Mouse (Mus musculus) frontal cortex, postnatal 14 days (tissue): ENCODE measurements at regions not wholly inside any gene's neighbourhood (a gene's known extent, or its start where the extent isn't known, plus 50 kb on each side); places are given as distances from the start of the nearest gene placed in this dataset.

Experiments used
- DNase-seq, 2 experiments: peaks; one replicate each; pipeline ENCODE4 v3.0.0; 2022; ENCODE audit warnings: low spot score in 2 of 2

DNA sequence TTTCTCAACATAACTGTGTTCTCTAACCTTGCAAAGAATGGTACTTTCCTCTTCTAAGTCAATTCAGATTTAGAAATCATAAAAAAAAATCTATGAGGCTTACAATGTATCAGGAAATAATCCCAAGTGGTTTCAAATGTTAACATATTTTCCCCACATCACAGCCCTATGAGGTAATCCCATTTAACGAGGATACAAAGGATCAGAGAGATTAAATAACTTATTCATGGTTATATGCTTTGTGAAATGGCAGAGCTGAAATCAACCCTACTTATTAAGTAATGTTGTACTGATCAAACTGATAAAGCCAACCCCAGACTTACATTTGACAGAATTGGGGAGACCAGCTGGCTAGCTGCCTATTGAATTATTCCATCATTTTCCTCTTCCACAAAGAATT is 614.4 kb downstream of the Ntrk3 start:
- DNase-seq = no peak

GRCm38 (mm10) chr7:78121151-78121486 is 616.7 kb downstream of the Ntrk3 start:
- DNase-seq = no peak

DNA sequence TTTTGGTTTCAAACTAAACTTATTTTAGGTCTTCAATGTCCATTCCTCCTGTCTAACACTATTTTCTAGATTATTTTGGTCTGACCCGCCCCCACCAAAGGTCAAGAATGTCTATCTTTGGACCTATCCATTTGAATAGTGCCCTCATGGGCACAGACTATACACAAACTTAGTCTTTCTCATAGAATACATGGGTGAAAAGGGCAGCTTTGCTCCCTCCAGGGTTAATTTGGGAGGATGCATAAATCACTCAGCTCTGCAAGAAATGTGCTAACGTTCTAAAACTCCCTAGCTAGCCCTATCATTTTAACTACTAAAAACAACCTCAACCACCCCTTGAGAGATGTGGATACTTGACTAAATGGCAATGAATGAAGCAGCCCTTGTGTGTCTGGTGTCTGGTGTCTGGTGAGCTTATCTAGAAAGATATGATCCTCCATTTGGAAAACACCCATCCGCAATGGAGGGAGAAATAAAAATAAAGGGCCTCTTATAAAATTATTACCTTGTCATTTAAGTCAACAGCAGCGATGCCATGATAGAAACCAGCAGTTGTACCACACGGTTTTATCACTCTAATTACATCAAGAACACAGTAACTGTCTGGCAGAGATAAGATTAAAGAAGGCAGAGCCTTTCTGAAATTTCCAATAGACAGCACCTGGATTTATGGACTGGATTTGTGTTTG is 617.2 kb downstream of the Ntrk3 start:
- DNase-seq = no peak

DNA sequence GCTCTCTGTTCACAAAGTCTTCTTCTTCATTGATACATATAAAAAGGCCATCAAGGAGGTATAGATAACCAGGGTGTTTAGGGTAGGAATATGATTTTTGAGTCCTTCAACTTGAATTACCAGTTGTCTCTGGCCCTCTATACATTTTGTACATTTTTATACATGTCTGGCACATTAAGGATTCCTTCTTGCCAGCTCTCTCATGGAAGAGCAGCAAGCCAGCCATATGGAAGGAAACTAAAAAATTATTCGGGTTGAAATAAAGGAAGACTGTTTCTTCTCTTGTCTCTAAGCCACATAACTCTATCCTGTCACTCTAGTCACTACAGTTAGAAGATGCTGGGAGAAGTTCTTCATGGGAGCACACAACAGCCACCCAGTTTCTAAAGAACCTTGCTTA is 618.0 kb downstream of the Ntrk3 start:
- DNase-seq = no peak

- DNase-seq = no peak
Measured at GRCm38 (mm10) chr7:78111291-78111690, 626.5 kb downstream of the Ntrk3 start.

DNA sequence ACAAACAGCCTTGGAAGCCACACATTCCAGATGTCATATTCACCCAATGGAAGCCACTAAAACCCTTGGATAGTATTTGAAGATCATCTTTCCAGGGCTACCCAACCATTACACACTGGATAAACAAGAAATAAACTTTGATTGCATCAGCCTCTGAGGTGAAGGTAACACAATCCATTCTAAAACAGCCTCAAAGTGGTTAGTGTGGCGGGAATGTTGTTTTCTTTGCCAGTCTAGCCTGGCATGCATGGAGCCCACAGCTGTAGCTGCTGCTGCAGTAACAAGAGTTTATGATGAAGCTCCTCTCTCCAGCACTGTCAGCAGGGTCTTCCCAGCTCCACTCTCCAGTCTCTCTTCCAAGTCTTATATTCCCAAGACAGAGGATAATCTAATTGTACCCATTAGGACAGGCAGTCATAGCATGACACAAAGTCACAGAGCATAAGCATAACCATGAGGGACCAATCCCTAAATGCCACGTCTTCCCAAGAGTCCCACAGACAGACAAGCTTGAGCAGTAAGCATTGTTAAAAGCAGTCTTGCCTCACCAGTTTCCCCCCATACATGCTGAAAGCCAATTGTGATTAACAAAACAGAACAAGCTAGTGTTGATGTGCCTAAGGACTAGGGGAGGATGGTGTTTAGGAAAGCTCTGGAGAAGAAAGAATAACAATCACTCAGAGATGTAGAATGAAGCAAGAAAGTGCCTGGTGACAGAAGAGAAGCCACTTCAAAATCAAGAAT is 634.1 kb downstream of the Ntrk3 start:
- no peak for DNase-seq

- no peak for DNase-seq
Measured at GRCm38 (mm10) chr7:78102396-78102795, 635.4 kb downstream of the Ntrk3 start.

DNA sequence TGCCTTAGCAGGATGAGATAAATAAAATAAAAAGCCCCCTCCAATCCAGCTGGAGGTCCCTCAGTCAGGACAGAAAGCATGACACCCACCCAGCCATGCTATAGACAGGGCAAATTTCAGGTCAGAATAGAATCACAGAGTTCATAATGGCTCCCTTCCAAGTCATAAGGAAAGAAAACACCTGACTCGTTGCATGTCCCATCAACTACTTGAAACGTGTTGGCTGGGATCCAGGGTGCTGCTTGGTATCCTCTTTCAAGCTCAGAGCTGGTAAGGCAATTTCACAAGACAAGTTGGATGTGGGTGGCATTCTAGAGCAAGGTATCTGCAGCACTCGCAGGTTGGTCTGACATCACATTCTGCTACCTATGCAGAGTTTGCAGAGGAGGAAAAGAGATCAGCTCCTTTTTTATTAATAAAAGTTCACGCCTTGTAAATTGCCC is 651.2 kb downstream of the Ntrk3 start:
- DNase-seq = peak in 1 of 2 experiments; percentile 11

DNA sequence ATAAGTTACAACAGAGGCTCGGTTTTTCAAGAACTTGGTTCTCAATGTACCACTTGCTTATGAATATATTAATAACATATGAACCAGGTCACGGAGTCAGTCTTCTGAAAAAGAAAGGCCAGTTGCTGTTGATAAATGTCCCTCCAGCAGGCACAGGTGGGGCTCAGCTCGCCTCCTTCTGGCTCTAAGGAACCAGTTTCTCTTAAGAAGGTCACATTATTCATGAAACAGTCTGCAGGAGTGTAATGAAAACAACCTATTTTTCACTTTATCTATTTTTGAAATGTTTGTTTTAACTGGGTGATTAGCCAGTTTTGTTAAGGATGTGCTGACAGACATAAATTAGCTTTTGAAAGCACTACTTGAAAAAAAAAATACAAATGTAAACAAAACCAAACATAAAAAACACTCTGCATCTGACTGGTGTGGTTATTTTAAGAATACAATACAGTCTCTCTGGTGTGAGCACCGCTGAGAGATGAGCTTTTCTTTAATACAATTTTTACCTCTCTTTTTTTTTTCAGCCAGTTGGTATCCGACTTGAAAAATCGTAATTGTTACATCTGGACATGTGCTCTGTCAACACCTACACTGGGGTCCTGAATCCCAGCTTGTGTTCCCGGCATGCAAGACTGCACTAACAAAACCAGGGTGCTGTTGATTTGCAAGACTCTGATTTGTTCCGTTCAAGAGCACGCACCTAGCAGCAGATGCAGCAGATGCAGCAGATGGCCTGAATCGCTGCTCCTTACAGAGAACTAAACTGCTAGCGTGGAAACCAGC is 651.8 kb downstream of the Ntrk3 start:
- no peak for DNase-seq

DNA sequence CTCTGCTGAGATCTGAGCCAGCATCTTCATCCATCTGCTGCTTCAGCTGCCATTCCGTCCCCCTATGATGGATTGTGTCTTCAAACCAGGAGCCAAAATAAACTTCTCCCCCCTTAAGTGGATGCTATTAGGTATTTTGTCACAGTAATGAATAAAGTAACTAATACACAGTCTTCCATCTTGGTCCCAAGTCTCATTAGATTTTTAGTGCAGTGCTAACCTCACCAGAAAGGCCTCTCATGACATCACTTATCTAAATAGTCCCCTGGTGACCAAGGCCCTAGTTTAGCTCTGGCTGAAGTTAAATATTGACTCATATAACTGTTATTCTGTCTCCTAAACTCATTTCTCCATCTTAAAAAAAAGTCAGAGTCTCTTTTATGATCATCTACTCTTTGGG is 658.1 kb downstream of the Ntrk3 start:
- no peak for DNase-seq

- DNase-seq = no peak
Measured at GRCm38 (mm10) chr7:78071131-78071530, 666.7 kb downstream of the Ntrk3 start.

DNA sequence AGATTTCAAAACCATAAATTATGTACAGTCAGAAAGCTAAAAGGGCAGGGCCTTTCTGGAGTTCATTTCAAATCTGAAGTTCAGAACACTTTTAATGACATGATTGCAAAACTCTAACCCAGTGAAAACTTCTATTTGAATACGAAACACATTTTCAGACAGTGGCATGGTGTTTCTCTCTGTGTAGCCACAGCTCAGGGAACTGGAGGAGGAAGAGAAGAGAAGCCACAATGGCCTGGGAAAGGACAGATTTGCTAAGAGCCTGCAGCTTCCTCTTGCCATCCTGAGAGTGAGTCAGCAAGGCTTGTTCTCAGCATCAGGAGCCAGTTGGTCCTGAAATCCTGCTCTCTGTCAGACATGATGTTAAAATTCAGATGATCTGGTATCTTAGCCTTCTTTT is 676.2 kb downstream of the Ntrk3 start:
- no peak for DNase-seq

DNA sequence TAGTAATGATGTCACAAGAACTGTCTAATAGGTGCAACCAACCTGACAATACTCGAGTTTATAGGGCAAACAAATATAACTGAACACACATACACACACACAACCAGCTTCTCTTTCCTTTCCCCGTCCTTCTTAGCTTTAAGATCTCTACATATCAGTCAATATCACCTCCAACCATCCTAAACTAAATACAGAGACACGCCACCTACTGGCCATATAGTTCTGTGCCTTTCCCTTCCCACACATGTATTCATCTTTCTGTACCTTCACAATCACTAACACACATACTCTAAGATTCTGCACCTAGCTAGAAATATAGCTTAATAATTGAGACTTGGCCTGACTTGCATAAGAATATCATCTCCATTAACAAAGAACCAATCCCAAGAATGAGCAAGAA is 688.2 kb downstream of the Ntrk3 start:
- no peak for DNase-seq

DNA sequence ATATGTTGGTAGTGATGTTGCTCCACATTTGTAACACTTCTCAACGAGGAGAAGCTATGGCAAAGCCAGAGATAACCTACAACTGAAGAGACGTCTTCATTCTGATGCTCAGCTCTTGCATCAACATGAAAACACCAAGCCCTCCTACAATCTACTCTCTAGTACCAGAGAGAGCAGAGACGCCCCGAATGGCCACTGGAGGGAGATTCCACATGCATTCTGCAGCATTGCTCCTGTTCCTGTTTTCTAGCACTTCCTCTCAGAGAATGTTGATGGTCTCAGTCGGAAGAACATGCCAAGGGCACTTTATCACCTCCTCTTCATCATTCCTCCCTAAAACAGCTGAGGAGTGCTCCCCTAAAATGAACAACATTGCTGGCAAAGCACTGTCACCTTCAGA is 692.4 kb downstream of the Ntrk3 start:
- peak in 1 of 2 experiments; percentile 8 for DNase-seq

- no peak for DNase-seq
Measured at GRCm38 (mm10) chr7:78031032-78031431, 706.8 kb downstream of the Ntrk3 start.

DNA sequence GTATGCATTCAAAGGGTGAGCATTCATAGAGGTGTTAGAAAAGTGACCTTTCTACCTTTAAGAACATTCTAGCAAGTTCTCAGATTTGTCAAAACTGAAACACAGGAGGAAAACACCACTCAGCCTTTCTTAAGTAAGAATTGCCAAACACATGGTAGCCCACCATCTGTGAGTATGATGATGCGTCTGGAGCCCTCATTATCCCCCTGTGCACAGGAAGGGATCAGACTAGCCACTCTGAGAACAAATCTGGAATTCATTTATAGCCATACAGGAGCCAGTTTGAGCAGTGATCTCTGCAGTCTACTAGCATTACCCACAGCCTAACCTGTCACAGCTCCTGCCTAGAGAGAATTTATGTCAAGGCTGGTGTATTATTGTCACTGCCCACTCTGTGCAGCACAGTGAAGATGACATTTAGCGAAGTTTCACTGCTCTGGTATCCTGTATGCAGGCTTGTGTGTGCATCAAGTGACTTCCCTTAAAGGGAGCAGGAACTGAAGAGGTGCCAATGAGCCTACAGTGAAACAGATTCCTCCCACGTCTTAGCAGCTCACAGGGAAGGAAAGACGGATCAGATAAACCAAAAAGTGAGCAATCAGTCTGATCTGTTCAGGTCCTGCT is 710.7 kb downstream of the Ntrk3 start:
- peak in 1 of 2 experiments; percentile 26 for DNase-seq

DNA sequence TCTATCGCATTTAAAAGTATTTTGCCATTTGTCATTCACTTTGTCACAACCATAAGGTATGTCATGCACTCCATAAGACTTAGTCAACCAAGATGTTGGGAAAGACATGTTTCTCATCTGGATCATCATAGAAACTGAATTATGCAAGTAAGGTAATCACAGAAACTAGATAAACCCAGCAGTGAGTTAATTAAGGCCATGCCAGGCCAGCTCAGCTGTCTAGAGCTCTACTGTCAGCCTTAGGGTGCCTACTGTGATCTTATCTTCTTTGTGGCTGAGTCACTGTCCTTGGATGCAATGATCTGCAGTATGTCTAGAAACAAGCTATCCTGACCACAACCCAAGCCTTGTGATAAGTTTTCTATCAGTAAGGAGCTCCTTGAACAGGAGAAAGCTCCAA is 714.2 kb downstream of the Ntrk3 start:
- DNase-seq = no peak

DNA sequence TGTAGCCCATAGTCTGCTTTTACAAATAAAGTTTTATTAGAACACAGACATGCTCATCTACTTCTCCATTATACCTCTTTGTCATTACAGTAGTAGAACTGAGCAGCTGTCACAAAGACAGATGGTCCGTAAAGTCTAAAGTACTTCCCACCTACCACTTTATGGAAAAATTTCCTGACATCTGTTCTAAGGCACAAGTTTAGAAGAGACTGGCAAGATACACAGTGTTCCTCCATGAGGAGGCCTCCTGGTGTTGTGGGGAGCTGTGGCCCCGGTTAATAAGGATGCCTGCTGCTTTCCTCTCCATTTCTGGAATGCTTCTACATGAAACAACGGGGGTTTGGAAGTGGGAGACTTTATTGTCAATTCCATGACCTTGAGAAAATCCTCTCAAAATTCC is 714.7 kb downstream of the Ntrk3 start:
- DNase-seq = no peak

DNA sequence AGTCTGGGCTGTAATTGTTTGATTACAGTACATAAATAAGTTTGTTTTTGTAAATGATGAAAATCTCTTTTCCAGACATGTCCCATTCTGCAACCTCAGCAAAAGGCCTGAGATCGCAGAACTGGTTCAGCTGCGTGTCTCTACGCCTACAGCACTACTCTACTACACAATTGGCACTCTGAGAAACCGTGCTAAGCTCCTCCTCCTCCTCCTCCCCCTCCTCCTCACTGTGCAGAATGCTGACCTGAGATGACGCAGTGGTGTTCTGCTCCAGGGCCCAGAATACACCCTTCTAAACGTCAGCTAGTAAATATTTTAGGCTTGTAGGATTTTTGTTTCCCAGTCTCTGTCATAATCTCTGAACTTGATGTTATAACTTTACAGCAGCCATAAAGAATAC is 724.2 kb downstream of the Ntrk3 start:
- no peak for DNase-seq

DNA sequence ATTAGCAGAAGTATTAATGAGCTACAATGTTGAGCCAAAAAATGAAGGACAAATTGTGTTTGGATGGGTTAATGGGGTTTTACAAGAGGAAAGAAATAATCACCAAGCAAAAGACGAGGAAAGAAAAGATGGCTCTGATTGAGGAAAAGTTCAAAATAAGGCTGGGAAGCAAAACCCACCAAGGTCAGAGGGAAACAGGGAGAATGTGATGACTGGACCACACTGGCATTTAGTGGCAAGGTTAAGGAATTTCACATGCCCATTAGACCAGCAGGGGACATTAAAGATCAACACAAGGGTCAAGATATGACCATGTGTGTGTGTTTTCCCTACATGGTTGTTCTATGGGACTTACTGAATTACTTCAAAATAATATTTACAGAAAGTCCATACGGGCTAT is 734.7 kb downstream of the Ntrk3 start:
- no peak for DNase-seq

DNA sequence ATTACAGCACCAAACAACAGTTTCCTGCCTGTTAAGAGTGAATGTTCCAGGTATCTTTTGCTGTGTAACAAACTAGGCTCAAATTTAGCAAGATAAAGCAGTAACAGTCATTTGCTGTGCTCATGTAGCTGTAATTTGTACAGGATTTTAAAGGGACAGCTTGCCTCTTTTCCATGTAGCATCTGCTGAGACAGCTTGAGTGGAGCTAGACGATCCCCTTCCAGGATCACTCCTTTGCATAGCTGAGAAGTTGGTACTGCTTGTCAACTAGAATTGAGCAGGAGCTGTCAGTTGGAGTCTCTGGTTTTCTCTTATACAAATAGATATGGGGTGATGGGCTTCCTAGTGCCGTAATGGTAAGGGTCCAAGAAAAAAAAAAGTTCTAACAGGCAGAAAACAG is 744.0 kb downstream of the Ntrk3 start:
- DNase-seq = peak in 1 of 2 experiments; percentile 19

DNA sequence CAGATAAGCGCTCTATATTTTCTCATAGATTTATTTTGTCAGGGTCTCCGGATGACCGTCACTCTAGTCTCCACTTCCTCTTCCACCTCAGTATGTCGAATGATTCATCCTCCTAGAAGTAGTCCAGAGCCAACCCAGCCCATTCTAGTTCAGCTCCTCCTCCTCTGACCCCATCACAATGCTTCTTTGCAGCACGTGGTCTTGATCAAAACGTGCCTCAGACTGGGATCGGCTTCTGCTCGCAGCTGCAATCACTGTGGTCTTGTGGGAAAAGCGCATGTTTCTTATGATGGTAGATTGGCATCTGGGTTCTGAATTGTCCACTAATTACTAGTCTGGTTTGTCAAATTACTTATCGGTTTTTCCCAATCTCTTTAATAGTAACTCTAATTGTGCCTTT is 747.7 kb downstream of the Ntrk3 start:
- DNase-seq = no peak
